Mouse (Mus musculus) bone marrow macrophage, adult 2 months (primary cell): Measurements from ENCODE around the gene Tpk1.

Experiments used
- CTCF ChIP-seq: IDR thresholded peaks from 2 replicates; pipeline ENCODE4 v1.5.1; 2012; ENCODE audit warnings: low read depth, mild to moderate bottlenecking, low read length, moderate library complexity
- POLR2A ChIP-seq: IDR thresholded peaks from 2 replicates; pipeline ENCODE4 v1.6.1; 2012; ENCODE audit warnings: mild to moderate bottlenecking, low read depth, low read length, borderline replicate concordance

- TF ChIP-seq CTCF (no peak), POLR2A (no peak)
These were observed 330.4 kb downstream of the Tpk1 start for GRCm38 (mm10) chr6:43335619-43336234.
